Mouse (Mus musculus): Measurements from ENCODE around the gene Pola2. TPM values are rescaled to one million over a fixed set of nuclear protein-coding genes. Genes with fewer than 3 reads are reported as not detected.

Pola2 gene
- polyA plus RNA-seq, 2 experiments, result 60.9 to 63.0 TPM

DNA sequence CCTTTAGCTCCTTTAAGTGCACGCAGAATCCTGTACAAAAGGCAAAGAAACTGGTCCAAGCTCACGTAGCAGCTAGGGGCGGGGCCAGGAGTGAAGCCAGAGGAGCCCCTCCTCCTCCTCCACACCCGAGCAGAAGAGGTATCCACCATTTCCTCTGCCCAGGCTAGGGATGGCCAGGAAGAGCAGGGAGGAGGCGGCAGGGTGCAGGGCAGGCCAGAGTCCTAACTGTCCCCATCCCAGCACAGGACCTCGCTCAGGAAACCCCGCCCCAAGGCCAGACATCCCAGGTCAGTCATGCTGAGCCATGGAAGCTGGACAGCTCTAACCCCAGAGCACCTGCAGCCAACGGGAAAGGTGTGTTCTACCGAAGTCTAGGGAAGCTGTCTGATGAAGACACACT, 42.3 kb downstream of the Pola2 start:
- Histone ChIP-seq H3K27ac (peak overlapping the region; percentile 37), H3K36me3 (replicated peaks; ENCODE audit: control insufficient read depth, insufficient read depth, low read depth) (no peaks in the 10 kb centered on the region), H3K4me1 (replicated peaks; ENCODE audit: control insufficient read depth in 2 of 2, insufficient read depth in 2 of 2, low read length in 1 of 2) (peaks cover 34 to 36% of the 10 kb centered on the region in 2 experiments), H3K27me3 (ENCODE audit: control insufficient read depth, insufficient read depth, low read length) (peaks cover 7% of the 10 kb centered on the region), H3K4me2 (ENCODE audit: low read depth) (peak overlapping the region; percentile 100), H3K9ac (replicated peaks) (peak overlapping the region; percentile 44), H3K4me3 (ENCODE audit: insufficient read depth in 1 of 2, low read depth in 2 of 2, low read length in 2 of 2) (peak overlapping the region; percentile 0 to 30; a peak in 3 of 4 replicates), H3K9me3 (ENCODE audit: control insufficient read depth, low read length) (no peaks in the 10 kb centered on the region)
- ATAC-seq (ENCODE audit: insufficient read depth), result peak; percentile 30; the same call in 1 of the 2 replicates
- TF ChIP-seq EP300 (IDR thresholded peaks at IDR 0.05; ENCODE audit: low read depth) (no peak), CTCF (IDR thresholded peaks at IDR 0.05; ENCODE audit: low read depth) (no peak)
- peak in 1 of 3 experiments; percentile 56 for DNase-seq (ENCODE audit: low read depth in 3 of 3, low spot score in 3 of 3)
- WGBS (ENCODE audit: insufficient replicate concordance), result 17% methylated on average over 9 of the region's 9 CpGs

DNA sequence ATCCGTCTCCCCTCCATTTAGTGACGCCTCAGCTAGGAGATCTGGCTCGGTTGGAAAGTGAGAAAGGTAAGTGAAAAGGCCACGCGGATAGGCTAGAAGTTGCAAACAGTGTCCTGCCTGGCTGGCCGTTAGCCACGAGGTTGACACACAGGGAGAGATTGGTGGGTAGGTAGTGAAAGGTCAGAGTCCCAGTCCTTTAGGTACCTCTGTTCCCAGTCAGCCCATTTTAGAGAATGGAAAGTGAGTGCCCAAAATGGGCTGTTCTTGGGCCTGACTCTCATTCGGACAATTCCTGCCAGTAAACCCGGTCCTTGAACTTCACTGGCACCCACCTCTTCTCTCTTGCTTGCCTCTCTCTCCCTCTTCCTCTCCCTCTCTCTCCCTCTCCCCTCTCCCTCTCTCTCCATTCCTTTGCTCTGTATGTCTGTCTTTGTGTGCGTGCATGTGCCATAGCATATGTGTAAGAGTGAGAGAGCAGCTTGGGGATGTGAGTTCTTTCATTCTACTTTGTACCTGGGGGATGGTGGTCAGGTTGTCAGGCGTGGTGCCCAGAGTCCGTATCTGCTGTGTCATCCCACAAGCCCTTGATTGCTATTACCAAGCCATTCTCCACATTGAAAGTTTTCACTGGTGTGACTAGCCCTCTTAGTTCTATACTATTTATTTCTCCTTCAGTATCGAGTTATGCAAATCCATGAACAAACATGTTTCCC, 50.8 kb downstream of the Pola2 start, which contains the start of gene Dpf2:
Gene Dpf2 (minus strand): TSS at position 4 of the 713 bp plus-strand sequence.
- peak within 1 kb of the TSS; percentile 97 to 99 for H3K4me3 ChIP-seq (ENCODE audit: insufficient read depth in 1 of 2, low read depth in 2 of 2, low read length in 2 of 2)
- peak within 1 kb of the TSS; percentile 94 for H3K4me2 ChIP-seq (ENCODE audit: low read depth)
- H3K27ac ChIP-seq, result peak within 1 kb of the TSS; percentile 80
- peaks cover 20 to 29% of the 10 kb centered on the region in 2 experiments for H3K4me1 ChIP-seq (replicated peaks; ENCODE audit: control insufficient read depth in 2 of 2, insufficient read depth in 2 of 2, low read length in 1 of 2)
- DNase-seq (ENCODE audit: low read depth in 3 of 3, low spot score in 3 of 3) (peak in 1 of 3 experiments; percentile 52), ATAC-seq (ENCODE audit: insufficient read depth) (peak; percentile 51)
- no peaks in the 10 kb centered on the region for H3K9me3 ChIP-seq (ENCODE audit: control insufficient read depth, low read length)
- TF ChIP-seq EP300 (IDR thresholded peaks at IDR 0.05; ENCODE audit: low read depth) (no peak), CTCF (IDR thresholded peaks at IDR 0.05; ENCODE audit: low read depth) (no peak)
- H3K27me3 ChIP-seq (ENCODE audit: control insufficient read depth, insufficient read depth, low read length), result no peaks in the 10 kb centered on the region
- H3K36me3 ChIP-seq (replicated peaks; ENCODE audit: control insufficient read depth, insufficient read depth, low read depth), result peaks cover 12% of the 10 kb centered on the region
- peak within 1 kb of the TSS; percentile 99 for H3K9ac ChIP-seq (replicated peaks)
- WGBS (ENCODE audit: insufficient replicate concordance), result 6% methylated on average over 13 of the region's 13 CpGs

DNA sequence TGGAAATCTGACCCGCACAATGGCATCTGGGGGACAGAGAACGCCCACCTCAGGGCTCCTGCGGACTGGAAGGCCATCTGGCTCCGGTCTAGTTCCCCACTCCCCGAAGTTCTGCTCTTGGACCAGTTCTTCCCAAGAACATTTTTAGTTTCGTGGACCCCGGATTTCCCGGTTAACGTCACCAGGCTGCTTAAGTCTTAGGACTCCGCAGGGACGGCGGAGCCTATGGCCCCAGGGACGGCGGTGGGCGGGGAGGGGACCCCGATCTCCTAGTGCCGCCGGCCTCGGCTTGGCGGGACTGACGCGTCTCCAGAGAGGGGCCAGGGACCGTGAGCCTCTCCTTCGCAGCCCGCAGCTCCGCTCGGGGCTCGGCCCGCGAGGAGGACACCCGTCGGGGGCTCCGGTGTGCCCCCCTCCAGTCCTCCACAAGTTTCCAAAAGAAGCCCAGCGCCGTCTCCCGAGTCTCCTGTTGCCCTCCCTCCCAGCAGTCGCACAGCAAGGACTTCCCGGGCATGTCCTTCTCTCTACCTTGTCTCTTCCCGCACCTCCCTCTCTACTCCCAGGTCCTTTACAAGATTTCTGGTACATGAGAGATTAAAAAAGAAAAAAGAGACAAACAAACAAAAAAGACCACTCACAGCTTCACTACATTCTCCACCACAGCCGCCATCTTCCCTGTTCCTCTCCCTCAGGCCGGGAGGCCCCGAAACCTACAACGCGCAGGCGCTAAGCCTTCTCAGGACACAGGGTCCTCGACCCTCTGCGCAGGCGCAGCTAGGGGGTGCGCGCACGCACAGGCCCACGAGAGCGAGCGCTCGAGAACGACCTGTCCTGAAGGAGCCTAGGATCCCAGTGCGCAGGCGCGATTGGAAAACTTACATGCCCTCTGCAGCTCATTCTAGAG, 51.6 kb downstream of the Pola2 start:
- H3K4me2 ChIP-seq (ENCODE audit: low read depth), result peak overlapping the region; percentile 94
- H3K27me3 ChIP-seq (ENCODE audit: control insufficient read depth, insufficient read depth, low read length), result no peaks in the 10 kb centered on the region
- peak overlapping the region; percentile 97 to 99 for H3K4me3 ChIP-seq (ENCODE audit: insufficient read depth in 1 of 2, low read depth in 2 of 2, low read length in 2 of 2)
- DNase-seq (ENCODE audit: low read depth in 3 of 3, low spot score in 3 of 3) (peak; percentile 99), ATAC-seq (ENCODE audit: insufficient read depth) (peak; percentile 96)
- peak overlapping the region; percentile 80 for H3K27ac ChIP-seq
- peaks cover 20 to 29% of the 10 kb centered on the region in 2 experiments for H3K4me1 ChIP-seq (replicated peaks; ENCODE audit: control insufficient read depth in 2 of 2, insufficient read depth in 2 of 2, low read length in 1 of 2)
- no peak for TF ChIP-seq EP300 (IDR thresholded peaks at IDR 0.05; ENCODE audit: low read depth)
- peak; percentile 57 for TF ChIP-seq CTCF (IDR thresholded peaks at IDR 0.05; ENCODE audit: low read depth)
- H3K9ac ChIP-seq (replicated peaks), result peak overlapping the region; percentile 99
- WGBS (ENCODE audit: insufficient replicate concordance), result under 1% methylated on average over 59 of the region's 59 CpGs
- H3K9me3 ChIP-seq (ENCODE audit: control insufficient read depth, low read length), result no peaks in the 10 kb centered on the region
- H3K36me3 ChIP-seq (replicated peaks; ENCODE audit: control insufficient read depth, insufficient read depth, low read depth), result peaks cover 12% of the 10 kb centered on the region

DNA sequence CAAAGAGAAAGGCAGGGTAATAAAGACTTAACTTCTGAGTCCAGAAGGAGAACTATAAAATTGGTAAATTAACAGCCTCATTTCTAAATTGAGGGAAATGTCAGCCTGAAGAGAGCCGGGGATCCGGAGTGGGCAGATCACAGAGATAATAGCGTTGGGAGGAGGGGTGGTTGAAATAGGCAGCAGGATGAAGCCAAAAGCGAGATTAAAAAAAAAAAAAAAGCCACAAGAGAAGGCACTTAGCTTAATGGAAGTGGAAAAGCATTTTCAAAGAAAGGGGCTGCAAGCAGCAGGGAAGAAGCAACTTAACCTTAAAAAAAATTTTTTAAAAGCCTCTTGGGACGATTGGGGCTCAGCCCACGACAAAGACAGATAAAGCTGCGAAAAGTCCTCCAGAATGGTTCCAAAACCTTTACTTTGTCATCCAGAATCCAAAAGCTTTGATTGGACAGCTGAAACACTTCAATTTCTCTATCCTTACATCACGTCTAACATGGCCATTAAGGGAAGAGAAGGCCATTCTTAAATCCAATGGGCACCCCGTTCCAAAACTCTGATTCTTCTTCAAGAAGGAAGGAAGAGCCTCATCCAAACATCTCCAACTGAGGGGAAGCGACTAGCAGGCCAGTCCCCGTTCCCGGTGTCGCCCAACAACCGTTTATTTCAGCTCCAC, 52.4 kb downstream of the Pola2 start:
- peak overlapping the region; percentile 97 to 99 for H3K4me3 ChIP-seq (ENCODE audit: insufficient read depth in 1 of 2, low read depth in 2 of 2, low read length in 2 of 2)
- no peak for ATAC-seq (ENCODE audit: insufficient read depth)
- H3K4me1 ChIP-seq (replicated peaks; ENCODE audit: control insufficient read depth in 2 of 2, insufficient read depth in 2 of 2, low read length in 1 of 2), result peaks cover 20 to 29% of the 10 kb centered on the region in 2 experiments
- H3K27me3 ChIP-seq (ENCODE audit: control insufficient read depth, insufficient read depth, low read length), result no peaks in the 10 kb centered on the region
- no peak for DNase-seq (ENCODE audit: low read depth in 3 of 3, low spot score in 3 of 3)
- peak overlapping the region; percentile 33 for H3K27ac ChIP-seq
- peak overlapping the region; percentile 99 for H3K9ac ChIP-seq (replicated peaks)
- no peak for TF ChIP-seq CTCF (IDR thresholded peaks at IDR 0.05; ENCODE audit: low read depth)
- TF ChIP-seq EP300 (IDR thresholded peaks at IDR 0.05; ENCODE audit: low read depth), result no peak
- no peaks in the 10 kb centered on the region for H3K9me3 ChIP-seq (ENCODE audit: control insufficient read depth, low read length)
- under 1% methylated on average over 14 of the region's 14 CpGs for WGBS (ENCODE audit: insufficient replicate concordance)
- peak overlapping the region; percentile 94 for H3K4me2 ChIP-seq (ENCODE audit: low read depth)
- peaks cover 19% of the 10 kb centered on the region for H3K36me3 ChIP-seq (replicated peaks; ENCODE audit: control insufficient read depth, insufficient read depth, low read depth)

Data from liver, embryonic 14.5 days (tissue).